Mouse (Mus musculus) urinary bladder, postnatal 4 days (tissue): ENCODE results near the gene Foxk1.

ENCODE experiments used
- DNase-seq, 2 experiments: peaks; one replicate each; pipeline ENCODE4 v3.0.0; 2021 to 2022; ENCODE audit warnings: low spot score in 2 of 2

The Foxk1 gene

GRCm38 (mm10) chr5:142420317-142420716 is 19.0 kb downstream of the Foxk1 start:
- no peak for DNase-seq

GRCm38 (mm10) chr5:142420920-142421319 is 19.6 kb downstream of the Foxk1 start:
- no peak for DNase-seq

DNA sequence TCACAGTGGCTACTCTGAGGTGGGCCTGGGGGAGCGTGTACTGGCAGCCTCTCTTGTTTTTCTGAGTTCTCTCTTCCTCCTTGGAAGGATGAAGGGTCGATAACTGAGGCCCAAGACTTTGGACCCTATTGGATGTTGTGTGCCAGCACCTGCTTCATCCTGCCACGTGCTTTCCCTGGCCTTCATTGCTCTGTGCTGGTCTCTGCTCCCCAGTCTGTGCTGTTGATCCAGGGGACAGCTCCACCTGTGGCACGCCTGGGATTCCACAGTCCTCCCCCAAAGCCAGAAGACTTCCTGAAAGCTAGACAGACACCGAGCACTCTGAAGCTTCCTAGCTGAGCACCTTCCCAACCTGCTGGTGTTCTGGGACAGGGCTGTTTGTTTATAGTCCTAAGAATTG is 20.6 kb downstream of the Foxk1 start:
- no peak for DNase-seq

DNA sequence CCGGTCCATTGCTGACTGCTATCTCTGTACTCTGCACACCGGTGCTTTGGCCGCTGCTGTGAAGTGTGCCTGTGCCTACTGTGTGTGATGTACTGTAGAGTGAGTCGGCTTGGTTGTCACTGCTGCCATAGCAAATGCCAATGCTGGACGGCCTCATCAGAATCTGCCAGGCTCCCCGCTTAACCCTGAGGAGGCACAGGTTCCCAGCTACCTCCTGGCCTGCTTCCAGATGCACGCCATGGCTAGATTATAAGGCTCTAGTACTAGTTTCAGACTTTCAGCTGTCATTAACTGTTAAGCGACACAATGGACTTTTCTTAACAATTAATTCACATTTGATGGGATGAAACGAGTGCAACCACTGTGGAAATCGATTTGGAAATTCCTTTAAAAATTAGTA is 21.8 kb downstream of the Foxk1 start:
- DNase-seq = no peak

- DNase-seq = no peak
Observed at GRCm38 (mm10) chr5:142423701-142424100, 22.4 kb downstream of the Foxk1 start.

GRCm38 (mm10) chr5:142424627-142425349 is 23.5 kb downstream of the Foxk1 start:
- DNase-seq = peak; percentile 66 to 67

GRCm38 (mm10) chr5:142426476-142426875 is 25.2 kb downstream of the Foxk1 start:
- no peak for DNase-seq

- no peak for DNase-seq
Observed at GRCm38 (mm10) chr5:142427876-142428275, 26.6 kb downstream of the Foxk1 start.

DNA sequence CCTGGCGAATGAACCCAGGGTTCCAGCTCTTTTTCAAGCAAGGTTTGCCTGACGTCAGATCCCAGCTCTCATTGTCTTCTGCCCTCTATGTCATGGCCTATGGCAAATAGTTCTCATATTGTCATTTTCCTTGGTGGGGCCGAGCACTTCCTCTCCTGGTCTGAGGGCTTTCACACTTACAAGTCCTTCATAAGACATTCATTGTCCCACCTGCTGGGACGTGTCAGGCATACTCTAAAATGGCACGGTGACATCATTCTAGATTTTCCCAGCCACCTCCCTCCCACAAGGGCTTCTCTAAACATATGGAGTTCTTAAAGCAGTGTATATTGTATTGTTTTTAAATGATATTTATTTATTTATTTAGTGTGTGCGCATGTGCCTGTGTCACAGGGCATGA is 27.4 kb downstream of the Foxk1 start:
- DNase-seq = no peak

DNA sequence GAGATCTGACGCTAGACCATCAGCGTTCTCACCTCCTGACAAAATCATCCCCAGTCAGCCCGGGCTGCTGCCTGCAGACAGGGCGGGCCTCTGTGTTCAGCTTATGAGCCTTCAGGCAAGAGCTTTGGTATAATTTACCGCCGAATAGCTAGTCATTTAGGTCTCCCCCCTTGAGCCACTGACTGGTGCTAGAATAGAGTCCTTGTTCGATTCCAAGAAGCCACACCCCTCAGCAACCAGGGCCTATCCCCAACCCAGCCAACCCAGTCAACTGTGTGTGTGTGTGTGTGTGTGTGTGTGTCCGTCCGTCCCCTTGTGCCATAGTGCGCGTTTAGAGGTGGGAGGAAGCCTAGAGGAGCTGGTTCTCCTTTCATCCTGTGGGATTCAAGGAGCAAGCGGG is 29.7 kb downstream of the Foxk1 start:
- DNase-seq = no peak

DNA sequence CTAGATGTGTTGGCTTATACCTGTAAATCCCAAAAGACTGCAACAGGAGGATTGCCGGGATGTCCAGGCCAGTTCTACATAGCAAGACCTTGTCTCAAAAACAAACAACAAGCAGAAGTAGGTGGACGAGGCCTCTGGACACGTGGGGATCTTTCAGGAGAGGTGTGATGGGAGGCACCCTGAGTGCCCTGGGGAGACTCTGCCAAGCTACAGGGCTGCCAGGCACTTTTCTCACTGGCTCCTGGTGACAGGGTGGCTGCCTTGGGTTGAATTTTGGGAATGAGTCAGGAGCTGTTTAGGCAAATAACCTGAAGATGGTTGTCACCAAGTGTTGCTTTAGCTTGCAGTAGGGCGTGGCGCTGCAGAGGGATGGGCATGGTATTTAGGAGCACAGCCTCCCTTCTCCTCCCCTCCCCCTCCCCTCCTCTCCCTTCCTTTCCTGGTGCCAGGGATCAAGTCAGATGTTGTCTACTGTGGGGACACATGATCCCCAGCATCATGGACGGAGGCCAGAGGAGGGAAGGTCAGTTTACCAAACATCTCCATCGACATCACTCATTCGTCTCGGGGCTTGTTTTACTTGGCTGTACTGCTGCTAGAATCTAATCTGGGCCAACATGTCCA is 30.6 kb downstream of the Foxk1 start:
- no peak for DNase-seq

GRCm38 (mm10) chr5:142432695-142433094 is 31.4 kb downstream of the Foxk1 start:
- no peak for DNase-seq

GRCm38 (mm10) chr5:142434052-142434451 is 32.8 kb downstream of the Foxk1 start:
- DNase-seq = no peak

- DNase-seq = no peak
Observed at GRCm38 (mm10) chr5:142435736-142436135, 34.4 kb downstream of the Foxk1 start.

- no peak for DNase-seq
Observed at GRCm38 (mm10) chr5:142438380-142438938, 37.2 kb downstream of the Foxk1 start.

DNA sequence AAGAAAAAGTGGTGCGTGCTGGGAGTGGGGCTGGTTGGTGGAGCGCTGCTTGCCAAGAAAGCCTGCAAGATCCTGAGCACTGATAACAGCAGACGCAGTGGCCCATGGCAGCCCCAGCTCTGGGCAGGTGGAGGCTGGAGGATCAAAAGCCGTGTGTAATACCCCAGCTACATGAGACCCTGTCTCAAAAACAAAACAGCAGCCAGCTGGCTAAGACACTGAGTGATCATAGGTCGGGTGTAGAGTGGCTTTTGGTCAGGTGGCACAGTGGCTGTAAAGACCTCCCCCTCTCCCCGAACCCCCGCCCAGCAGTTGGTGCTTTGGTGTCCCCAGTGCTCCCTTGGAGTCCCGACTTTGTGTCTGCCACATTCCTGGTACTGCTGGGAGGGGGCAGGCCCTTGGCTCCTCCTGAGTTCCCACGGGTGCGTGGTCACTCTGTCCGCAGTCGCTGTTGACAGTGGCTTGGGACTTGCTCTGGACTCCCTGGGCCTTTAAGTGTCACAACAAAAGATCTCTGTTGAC is 38.7 kb downstream of the Foxk1 start:
- DNase-seq = no peak

GRCm38 (mm10) chr5:142440451-142441147 is 39.3 kb downstream of the Foxk1 start:
- peak; percentile 93 for DNase-seq

GRCm38 (mm10) chr5:142441332-142442044 is 40.2 kb downstream of the Foxk1 start:
- DNase-seq = no peak

DNA sequence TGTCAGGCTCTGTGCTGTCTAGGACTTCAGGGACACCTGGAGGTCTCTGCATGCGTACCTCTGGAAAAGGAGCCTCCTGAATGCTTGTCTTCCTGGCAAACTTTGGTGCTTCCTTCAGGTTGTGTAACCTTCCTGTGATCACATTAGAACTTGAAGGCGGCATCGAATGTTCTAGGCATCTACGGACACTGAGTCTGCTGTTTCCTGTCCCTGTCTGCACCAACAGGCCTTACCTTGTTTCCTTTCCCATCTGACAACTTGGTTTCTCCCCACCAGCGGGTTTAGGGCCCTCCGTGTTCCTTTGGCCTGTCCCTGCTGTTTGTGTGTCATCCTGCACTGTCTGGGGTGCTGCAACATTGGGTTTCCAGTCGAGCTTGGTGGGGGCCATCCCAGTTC is 40.7 kb downstream of the Foxk1 start:
- DNase-seq = no peak

DNA sequence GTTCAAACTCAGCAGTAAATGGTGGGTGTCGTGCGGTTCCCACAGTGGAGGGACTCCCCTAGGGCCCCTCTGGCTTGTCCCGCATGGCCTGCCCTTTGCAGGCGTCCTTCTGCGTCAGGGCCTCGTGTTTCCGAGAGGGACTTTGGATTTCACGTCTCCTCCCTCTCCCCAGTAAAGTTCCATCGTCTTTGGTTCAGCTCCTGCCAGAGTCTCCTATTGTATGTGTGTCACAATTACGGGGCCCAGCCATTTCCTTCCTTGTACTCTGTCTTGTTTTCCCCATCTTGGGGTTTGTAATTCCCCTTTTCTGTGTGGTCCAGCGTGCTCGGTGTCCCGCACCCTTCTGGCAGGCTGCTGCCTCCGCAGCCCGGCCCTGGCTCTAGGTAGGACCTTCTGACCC is 42.2 kb downstream of the Foxk1 start:
- no peak for DNase-seq

DNA sequence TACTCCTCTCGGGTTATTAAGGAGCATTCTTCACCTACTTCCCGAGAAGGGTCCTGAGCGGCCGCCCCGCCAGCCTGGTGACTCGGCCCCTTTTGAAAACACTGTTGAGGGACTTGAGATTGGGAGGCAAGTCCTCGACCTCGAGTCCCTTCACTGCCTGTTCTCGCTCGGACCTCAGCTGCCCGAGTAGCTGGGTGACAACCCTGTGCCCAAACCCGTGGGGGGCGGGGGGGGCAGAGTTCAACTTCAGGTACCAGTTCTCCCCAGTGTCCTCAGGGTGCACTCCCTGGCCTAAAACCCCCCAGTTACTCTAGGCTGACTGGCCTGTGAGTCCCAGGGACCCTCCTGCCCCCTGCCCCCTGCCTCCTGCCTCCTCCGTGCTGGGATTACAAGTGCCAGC is 42.7 kb downstream of the Foxk1 start:
- no peak for DNase-seq
